Mouse (Mus musculus) limb, embryonic 14.5 days (tissue): ENCODE measurements at regions not wholly inside any gene's neighbourhood (a gene's known extent, or its start where the extent isn't known, plus 50 kb on each side); places are given as distances from the start of the nearest gene placed in this dataset.

Source experiments
- ATAC-seq: fragments of 200-750 bp; cut with Nextera tagmentation; 2 replicates; pipeline ENCODE4 v1.8.0; 2017; ENCODE audit warnings: low read depth, moderate number of reproducible peaks, moderate TSS enrichment; ENCODE audit not compliant: low FRiP score
- DNase-seq: peaks from one replicate; pipeline ENCODE4 v3.0.0-alpha.2; 2015; ENCODE audit warnings: low spot score
- H3K27ac ChIP-seq: fragments of 300-500 bp; sonication (generic); replicated peaks from 2 replicates; pipeline ENCODE4 v1.5.1; 2014; ENCODE audit warnings: low read depth, mild to moderate bottlenecking, low read length, moderate library complexity, mixed read lengths
- H3K27me3 ChIP-seq: fragments of 300-500 bp; sonication (generic); 2 replicates; pipeline ENCODE4 v1.6.1; 2014; ENCODE audit warnings: low read length, mixed read lengths; ENCODE audit not compliant: control insufficient read depth, insufficient read depth
- H3K36me3 ChIP-seq: fragments of 300-500 bp; sonication (generic); 2 replicates; pipeline ENCODE4 v1.6.1; 2014; ENCODE audit warnings: mild to moderate bottlenecking, low read length, moderate library complexity, mixed read lengths; ENCODE audit not compliant: control insufficient read depth, insufficient read depth
- H3K4me1 ChIP-seq: fragments of 300-500 bp; sonication (generic); 2 replicates; pipeline ENCODE4 v1.6.1; 2014; ENCODE audit warnings: antibody characterized with exemption, low read length, mixed read lengths; ENCODE audit not compliant: control insufficient read depth, insufficient read depth
- H3K4me2 ChIP-seq: fragments of 300-500 bp; sonication (generic); replicated peaks from 2 replicates; pipeline ENCODE4 v1.6.1; 2014; ENCODE audit warnings: low read depth, mild to moderate bottlenecking, low read length, moderate library complexity; ENCODE audit not compliant: severe bottlenecking
- H3K4me3 ChIP-seq: fragments of 300-500 bp; sonication (generic); replicated peaks from 2 replicates; pipeline ENCODE4 v1.5.1; 2014; ENCODE audit warnings: low read length
- H3K9ac ChIP-seq: fragments of 300-500 bp; sonication (generic); 2 replicates; pipeline ENCODE4 v1.6.1; 2014; ENCODE audit warnings: mild to moderate bottlenecking, low read depth, low read length, moderate library complexity; ENCODE audit not compliant: severe bottlenecking
- H3K9me3 ChIP-seq: fragments of 300-500 bp; sonication (generic); 2 replicates; pipeline ENCODE4 v1.6.1; 2016; ENCODE audit warnings: low read length; ENCODE audit not compliant: control insufficient read depth
- POLR2A ChIP-seq: fragments of 200-500 bp; IDR thresholded peaks from 2 replicates; pipeline ENCODE4 v1.8.0; 2012; ENCODE audit warnings: inconsistent platforms, mild to moderate bottlenecking, moderate library complexity, borderline replicate concordance; ENCODE audit not compliant: insufficient read depth, insufficient read length; ENCODE audit errors: extremely low read depth
- WGBS: fragments of 180-500 bp; shearing (Covaris S2); extraction: QIAGEN DNeasy Blood & Tissue Kit; methylation state at CpG from one replicate; pipeline ENCODE4 v1.1.7; 2014; 5-methylcytosine and 5-hydroxymethylcytosine counted together

- WGBS, result 82% methylated on average over 2 of the region's 2 CpGs
- no peak overlapping the region for H3K4me2 ChIP-seq
- H3K27ac ChIP-seq, result no peak overlapping the region
- H3K36me3 ChIP-seq, result no peaks in the 10 kb centered on the region
- no peaks in the 10 kb centered on the region for H3K4me1 ChIP-seq
- no peaks in the 10 kb centered on the region for H3K27me3 ChIP-seq
- no peak for TF ChIP-seq POLR2A
- H3K4me3 ChIP-seq, result no peak overlapping the region
- H3K9me3 ChIP-seq, result no peaks in the 10 kb centered on the region
- no peak for DNase-seq
- ATAC-seq, result no peak
- H3K9ac ChIP-seq, result no peak overlapping the region
Observed at GRCm38 (mm10) chr2:57772315-57772714, 225.4 kb upstream of the Galnt5 start.

GRCm38 (mm10) chr2:57776154-57776553 lies 221.5 kb upstream of the Galnt5 start:
- no peak overlapping the region for H3K9ac ChIP-seq
- 78% methylated on average over 5 of the region's 5 CpGs for WGBS
- no peaks in the 10 kb centered on the region for H3K4me1 ChIP-seq
- DNase-seq (no peak), ATAC-seq (no peak)
- no peaks in the 10 kb centered on the region for H3K9me3 ChIP-seq
- H3K4me3 ChIP-seq, result no peak overlapping the region
- H3K27ac ChIP-seq, result no peak overlapping the region
- TF ChIP-seq POLR2A, result no peak
- H3K4me2 ChIP-seq, result no peak overlapping the region
- no peaks in the 10 kb centered on the region for H3K27me3 ChIP-seq
- H3K36me3 ChIP-seq, result no peaks in the 10 kb centered on the region

GRCm38 (mm10) chr2:57780836-57781235 lies 216.8 kb upstream of the Galnt5 start:
- Histone ChIP-seq H3K9ac (no peak overlapping the region), H3K27ac (no peak overlapping the region), H3K27me3 (no peaks in the 10 kb centered on the region), H3K4me1 (no peaks in the 10 kb centered on the region), H3K36me3 (no peaks in the 10 kb centered on the region), H3K4me3 (no peak overlapping the region), H3K4me2 (no peak overlapping the region), H3K9me3 (no peaks in the 10 kb centered on the region)
- no peak for DNase-seq
- no peak for TF ChIP-seq POLR2A
- ATAC-seq, result no peak
- 97% methylated on average over 1 of the region's 1 CpGs for WGBS

- TF ChIP-seq POLR2A, result no peak
- H3K36me3 ChIP-seq, result no peaks in the 10 kb centered on the region
- H3K27ac ChIP-seq, result no peak overlapping the region
- no peak overlapping the region for H3K4me3 ChIP-seq
- ATAC-seq (no peak), DNase-seq (no peak)
- 81% methylated on average over 8 of the region's 8 CpGs for whole genome bisulfite sequencing
- no peak overlapping the region for H3K4me2 ChIP-seq
- H3K4me1 ChIP-seq, result no peaks in the 10 kb centered on the region
- H3K27me3 ChIP-seq, result no peaks in the 10 kb centered on the region
- H3K9me3 ChIP-seq, result no peaks in the 10 kb centered on the region
- H3K9ac ChIP-seq, result no peak overlapping the region
Observed at GRCm38 (mm10) chr2:57793519-57794296, 204.0 kb upstream of the Galnt5 start.

GRCm38 (mm10) chr2:57799279-57799678 lies 198.4 kb upstream of the Galnt5 start:
- H3K27me3 ChIP-seq, result no peaks in the 10 kb centered on the region
- no peak for DNase-seq
- no peaks in the 10 kb centered on the region for H3K9me3 ChIP-seq
- 73% methylated on average over 2 of the region's 2 CpGs for WGBS
- no peak overlapping the region for H3K9ac ChIP-seq
- H3K27ac ChIP-seq, result no peak overlapping the region
- H3K4me2 ChIP-seq, result no peak overlapping the region
- no peak for TF ChIP-seq POLR2A
- H3K4me1 ChIP-seq, result no peaks in the 10 kb centered on the region
- ATAC-seq, result no peak
- no peak overlapping the region for H3K4me3 ChIP-seq
- no peaks in the 10 kb centered on the region for H3K36me3 ChIP-seq
